Mouse (Mus musculus): ENCODE results near the gene Orai1.

DNA sequence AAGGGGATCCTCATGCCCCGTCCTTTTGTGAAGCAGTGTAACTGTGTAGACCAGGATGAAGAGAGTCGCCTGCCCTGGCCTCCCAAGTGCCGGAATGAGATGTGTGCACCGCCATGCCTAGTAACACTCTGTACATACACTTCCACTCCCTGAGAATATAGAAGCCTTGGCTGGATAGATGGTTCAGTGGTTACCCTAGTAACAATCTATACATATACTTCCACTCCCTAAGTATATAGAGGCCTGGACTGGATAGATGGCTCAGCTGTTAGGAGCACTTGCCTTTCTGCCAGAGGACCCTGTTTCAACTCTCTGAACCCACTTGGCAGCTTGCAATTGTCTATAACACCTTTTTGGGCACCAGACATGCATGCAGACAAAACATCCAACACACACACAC, 20.2 kb downstream of the Orai1 start:
- TF ChIP-seq POLR2A (IDR thresholded peaks at IDR 0.05; ENCODE audit: insufficient read length, low read depth) (no peak), E2F4 (IDR thresholded peaks at IDR 0.05; ENCODE audit: insufficient read depth) (no peak), MAX (IDR thresholded peaks at IDR 0.05; ENCODE audit: low read depth) (no peak), CEBPB (IDR thresholded peaks at IDR 0.05; ENCODE audit: insufficient read depth, poor library complexity, severe bottlenecking) (no peak), USF1 (IDR thresholded peaks at IDR 0.05; ENCODE audit: low read depth) (no peak), MYOD1 (IDR thresholded peaks at IDR 0.05; ENCODE audit: control insufficient read depth in 1 of 3, insufficient read length in 2 of 3, low read depth in 2 of 3) (no peak), REST (IDR thresholded peaks at IDR 0.05; ENCODE audit: insufficient read depth, insufficient read length) (no peak), MYOG (IDR thresholded peaks at IDR 0.05; ENCODE audit: control insufficient read depth in 1 of 3, insufficient read depth in 1 of 3, insufficient read length in 2 of 3, low read depth in 2 of 3) (no peak)

All from myocyte (in vitro differentiated cells).